Mouse (Mus musculus): ENCODE data around the gene A730046J19Rik.

GRCm38 (mm10) chrX:144104619-144105416 is 48.7 kb upstream of the A730046J19Rik start:
- TF ChIP-seq CTCF (IDR thresholded peaks at IDR 0.05; ENCODE audit: low read depth) (no peak), EP300 (IDR thresholded peaks at IDR 0.05; ENCODE audit: low read depth) (no peak)
